Mouse (Mus musculus): ENCODE data around the gene Fam102a.

DNA sequence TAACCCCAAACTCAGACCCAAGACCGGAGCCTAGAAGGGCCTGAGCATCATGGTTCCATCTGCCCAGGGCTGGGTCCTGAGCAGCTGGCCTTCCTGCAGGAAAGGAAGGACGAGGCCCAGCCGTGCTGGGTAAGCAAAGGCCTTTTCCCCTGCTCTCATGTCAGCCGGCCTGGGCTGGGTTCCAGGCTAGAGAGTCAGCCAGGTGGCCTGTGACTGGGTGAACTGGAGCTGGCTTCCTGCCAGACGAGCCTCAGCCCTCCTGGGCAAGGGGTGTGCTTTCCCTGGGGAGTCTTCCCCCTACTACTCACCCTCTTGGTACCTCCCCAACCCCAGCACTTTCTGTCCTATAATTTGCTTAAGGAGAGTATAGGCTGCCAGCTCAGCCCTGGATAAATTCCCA is 33.0 kb downstream of the Fam102a start:
- TF ChIP-seq POLR2A (IDR thresholded peaks at IDR 0.05; ENCODE audit: low read depth, low read length) = no peak
- no peak for TF ChIP-seq CTCF (IDR thresholded peaks at IDR 0.05; ENCODE audit: extremely low read depth, insufficient read depth, insufficient read length, insufficient replicate concordance)
